25 mouse cellular contexts compared by ENCODE assay signal in the genomic region with DNA sequence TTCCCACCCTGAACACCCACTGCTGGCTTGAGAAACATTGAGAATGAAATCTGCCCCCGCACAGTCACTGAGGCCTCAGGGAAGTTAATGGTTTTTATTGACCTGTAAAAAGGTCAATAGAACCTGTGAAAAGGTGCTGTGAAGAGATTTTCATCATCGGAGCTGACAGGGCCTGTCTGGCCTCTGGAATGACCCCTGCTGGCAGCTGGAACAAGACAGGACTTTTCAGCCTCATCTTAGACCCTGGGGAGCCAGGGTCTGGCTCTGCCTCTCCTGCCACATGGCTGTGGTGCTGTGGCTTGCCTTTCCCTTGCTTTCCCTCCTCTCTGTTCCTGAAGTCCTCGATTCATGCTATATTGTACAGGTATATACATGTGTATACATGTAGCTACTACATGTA.
DNase-seq lines count a peak whose midpoint lies in the region; ATAC-seq lines count a peak whose summit lies in the region.
"Had no signal": no experiment of that assay in that cellular context is flagged by ENCODE, and none has a peak within 500 bp of the region (broad histone marks: within the 10 kb centered on the region; RNA-seq: fewer than 3 reads in every experiment).

No protein-coding gene starts in this region.

- H3K4me2 ChIP-seq in kidney, embryonic 15.5 days: no peak overlapping the region
- no peak overlapping the region for H3K4me2 ChIP-seq in midbrain, embryonic 13.5 days (replicated peaks)
- H3K4me2 ChIP-seq: embryonic facial prominence, embryonic 12.5 days; forebrain, embryonic 13.5 days; heart, embryonic 12.5 days; lung, embryonic 14.5 days; neural tube, embryonic 12.5 days had no signal

- ATAC-seq in kidney, embryonic 15.5 days (replicated peaks; ENCODE audit: low FRiP score): 0 out of 2 replicates have a peak, but pooled peaks have one; percentile 46
- ATAC-seq in midbrain, embryonic 13.5 days: no peak; the same call in 1 of the 2 replicates
- ATAC-seq in granulocyte monocyte progenitor cell, adult 5-6 weeks (replicated peaks; ENCODE audit: poor library complexity, severe bottlenecking): no peak
- ATAC-seq: CD4-positive, CD25-positive, alpha-beta regulatory T cell, adult 4 months; forebrain, embryonic 13.5 days; Patski had no signal

- no peaks in the 10 kb centered on the region for H3K36me3 ChIP-seq in kidney, embryonic 15.5 days
- H3K36me3 ChIP-seq in midbrain, embryonic 13.5 days: no peaks in the 10 kb centered on the region
- no peaks in the 10 kb centered on the region for H3K36me3 ChIP-seq in midbrain, embryonic 10.5 days
- H3K36me3 ChIP-seq: embryonic facial prominence, embryonic 12.5 days; heart, embryonic 12.5 days; neural tube, embryonic 12.5 days had no signal

- 51% methylated on average over 3 of the region's 3 CpGs for WGBS in kidney, embryonic 15.5 days
- 65% methylated on average over 3 of the region's 3 CpGs for WGBS in midbrain, embryonic 13.5 days
- 63% methylated on average over 3 of the region's 3 CpGs for WGBS in midbrain, embryonic 10.5 days

- no peak overlapping the region for H3K27ac ChIP-seq in kidney, embryonic 15.5 days
- peak overlapping the region; percentile 57 for H3K27ac ChIP-seq in midbrain, embryonic 13.5 days
- H3K27ac ChIP-seq in midbrain, embryonic 10.5 days (replicated peaks): no peak overlapping the region
- H3K27ac ChIP-seq: embryonic facial prominence, embryonic 12.5 days; forebrain, embryonic 13.5 days; layer of hippocampus, adult 2 months; neural tube, embryonic 12.5 days had no signal

- H3K4me3 ChIP-seq in kidney, embryonic 15.5 days (replicated peaks): no peak overlapping the region
- no peak overlapping the region for H3K4me3 ChIP-seq in midbrain, embryonic 13.5 days (replicated peaks)
- no peak overlapping the region for H3K4me3 ChIP-seq in midbrain, embryonic 10.5 days
- H3K4me3 ChIP-seq: embryonic facial prominence, embryonic 12.5 days; erythroblast, embryonic 14.5 days; forebrain, embryonic 13.5 days; heart, embryonic 12.5 days; layer of hippocampus, adult 2 months; neural tube, embryonic 12.5 days had no signal

- no peaks in the 10 kb centered on the region for H3K4me1 ChIP-seq in kidney, embryonic 15.5 days
- H3K4me1 ChIP-seq in midbrain, embryonic 13.5 days (replicated peaks): peaks cover 18% of the 10 kb centered on the region
- peaks cover 22% of the 10 kb centered on the region for H3K4me1 ChIP-seq in midbrain, embryonic 10.5 days

- H3K9ac ChIP-seq in kidney, embryonic 15.5 days: no peak overlapping the region
- H3K9ac ChIP-seq in midbrain, embryonic 13.5 days (replicated peaks): no peak overlapping the region
- H3K9ac ChIP-seq: embryonic facial prominence, embryonic 12.5 days; forebrain, embryonic 13.5 days; heart, embryonic 12.5 days; lung, embryonic 14.5 days; neural tube, embryonic 12.5 days had no signal

- H3K9me3 ChIP-seq in kidney, embryonic 15.5 days (replicated peaks): no peaks in the 10 kb centered on the region
- H3K9me3 ChIP-seq in midbrain, embryonic 13.5 days: no peaks in the 10 kb centered on the region
- H3K9me3 ChIP-seq in midbrain, embryonic 10.5 days (replicated peaks): no peaks in the 10 kb centered on the region
- H3K9me3 ChIP-seq: embryonic facial prominence, embryonic 12.5 days; forebrain, embryonic 13.5 days; heart, embryonic 12.5 days; neural tube, embryonic 12.5 days had no signal

- H3K27me3 ChIP-seq in kidney, embryonic 15.5 days: no peaks in the 10 kb centered on the region
- H3K27me3 ChIP-seq in midbrain, embryonic 13.5 days: no peaks in the 10 kb centered on the region
- no peaks in the 10 kb centered on the region for H3K27me3 ChIP-seq in midbrain, embryonic 10.5 days (ENCODE audit: low read depth, poor library complexity, severe bottlenecking)
- H3K27me3 ChIP-seq: embryonic facial prominence, embryonic 12.5 days; forebrain, embryonic 13.5 days; heart, embryonic 12.5 days; neural tube, embryonic 12.5 days; Patski had no signal

- DNase-seq in cerebellum, postnatal 10 days: peak; percentile 68 to 84
- DNase-seq in cerebellum, adult 11 months: no peak
- no peak for DNase-seq in kidney, postnatal 25 days
- DNase-seq in midbrain, embryonic 10.5 days (ENCODE audit: low spot score): no peak
- DNase-seq: adrenal gland, adult 8-10 months; cerebellum, postnatal 36 days; gastrocnemius, postnatal 36 days; heart, postnatal 14 days; kidney, adult 18-20 months; kidney, postnatal 10 days; layer of hippocampus, postnatal 36 days; lung, embryonic 14.5 days; lung, postnatal 36 days; thymus, postnatal 25 days had no signal

Comparison
In these comparisons a context has a peak if more than half of its experiments do, and no peak if none do; other contexts are left out.
1. DNase-seq: peak in cerebellum, postnatal 10 days (2 of 2); none in cerebellum, adult 11 months (single experiment), kidney, postnatal 25 days (0 of 2) and midbrain, embryonic 10.5 days (single experiment).